Mouse (Mus musculus) small intestine, adult 2 months (tissue): ENCODE data around the gene Rps3.

Experiments used
- CTCF ChIP-seq: fragments of 200-500 bp; IDR thresholded peaks from 2 replicates; pipeline ENCODE4 v1.5.1; 2012; ENCODE audit warnings: low read depth, mild to moderate bottlenecking, control low read depth, inconsistent platforms, low read length, moderate library complexity, mixed read lengths; ENCODE audit not compliant: insufficient replicate concordance, insufficient read length; ENCODE audit errors: extremely low read depth
- POLR2A ChIP-seq: fragments of 200-500 bp; IDR thresholded peaks from 2 replicates; pipeline ENCODE4 v1.6.1; 2012; ENCODE audit warnings: low read depth, mild to moderate bottlenecking, control low read depth, inconsistent platforms, low read length, moderate library complexity

DNA sequence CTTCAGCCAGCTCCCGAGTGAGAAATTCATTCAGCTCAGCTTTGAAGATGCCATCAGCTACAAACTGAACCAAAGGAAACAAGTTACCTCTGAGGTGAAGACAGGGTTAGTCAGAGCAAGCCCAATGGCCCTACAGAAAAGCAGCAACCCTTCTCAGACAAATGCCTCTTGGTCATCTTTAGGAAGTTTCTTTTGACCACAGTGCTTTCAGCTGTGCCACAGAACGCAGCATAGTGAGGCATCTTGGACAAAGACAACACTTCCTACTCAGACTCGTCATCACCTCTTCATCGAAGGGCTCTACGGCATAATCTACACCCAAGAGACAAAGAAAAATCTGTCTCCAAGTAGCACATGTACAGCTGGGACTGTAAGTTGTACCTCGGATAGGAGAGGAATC is 901 bp downstream of the Rps3 start:
- TF ChIP-seq CTCF = no peak
- TF ChIP-seq POLR2A = no peak
